Mouse (Mus musculus): ENCODE results near the gene Svbp.

- TF ChIP-seq CTCF (IDR thresholded peaks at IDR 0.05; ENCODE audit: insufficient read depth, low read depth, low read length): no peak
- TF ChIP-seq POLR2A (IDR thresholded peaks at IDR 0.05; ENCODE audit: insufficient read depth, low read depth, low read length): no peak
Measured at GRCm38 (mm10) chr4:119167068-119167467, 28.0 kb upstream of the Svbp start.

Data from olfactory bulb, adult 2 months (tissue).